26 mouse cellular contexts compared by ENCODE assay signal in genomic region chr10:76712500-76712899, GRCm38 (mm10). TPM values are rescaled to one million over a fixed set of nuclear protein-coding genes. Genes with fewer than 3 reads are reported as not detected.
"Had no signal": no experiment of that assay in that cellular context is flagged by ENCODE, and none has a peak within 500 bp of the region (broad histone marks: within the 10 kb centered on the region; RNA-seq: fewer than 3 reads in every experiment).

No protein-coding gene starts in this region.

- H3K27me3 ChIP-seq: heart, embryonic 13.5 days; heart, embryonic 15.5 days; hindbrain, embryonic 12.5 days; intestine, embryonic 15.5 days; limb, embryonic 12.5 days; liver, embryonic 13.5 days; liver, embryonic 15.5 days had no signal

- H3K36me3 ChIP-seq: hindbrain, embryonic 12.5 days; liver, embryonic 13.5 days; liver, embryonic 15.5 days had no signal

- DNase-seq: gastrocnemius, adult 2 months; gastrocnemius, postnatal 10 days; gastrocnemius, postnatal 25 days; heart, adult 2 months; heart, postnatal 14 days; heart, postnatal 36 days; kidney, postnatal 14 days; liver, embryonic 13.5 days; liver, postnatal 0 days had no signal

- ATAC-seq: forebrain, embryonic 16.5 days; hindbrain, embryonic 16.5 days; inflammation-experienced regulatory T-cells, adult 6 months; intestine, embryonic 15.5 days; intestine, postnatal 0 days; liver, postnatal 0 days had no signal

- H3K4me3 ChIP-seq: gastrocnemius, adult 2 months; heart, adult 2 months; heart, embryonic 13.5 days; heart, embryonic 15.5 days; hindbrain, embryonic 10.5 days; hindbrain, embryonic 12.5 days; intestine, embryonic 15.5 days; layer of hippocampus, adult 2 months; left cerebral cortex, adult 2 months; limb, embryonic 10.5 days; limb, embryonic 12.5 days; liver, embryonic 13.5 days; liver, embryonic 15.5 days had no signal

- H3K9ac ChIP-seq: heart, embryonic 13.5 days; heart, embryonic 15.5 days; hindbrain, embryonic 12.5 days; hindbrain, embryonic 14.5 days; intestine, embryonic 15.5 days; limb, embryonic 12.5 days; liver, embryonic 13.5 days; liver, embryonic 15.5 days; liver, postnatal 0 days had no signal

- H3K27ac ChIP-seq: gastrocnemius, adult 2 months; heart, adult 2 months; heart, embryonic 13.5 days; heart, embryonic 15.5 days; hindbrain, embryonic 10.5 days; hindbrain, embryonic 12.5 days; hindbrain, embryonic 14.5 days; intestine, embryonic 15.5 days; layer of hippocampus, adult 2 months; left cerebral cortex, adult 2 months; limb, embryonic 10.5 days; limb, embryonic 12.5 days; liver, embryonic 13.5 days; liver, embryonic 15.5 days had no signal

- H3K9me3 ChIP-seq: heart, embryonic 13.5 days; heart, embryonic 15.5 days; hindbrain, embryonic 10.5 days; hindbrain, embryonic 12.5 days; intestine, embryonic 15.5 days; limb, embryonic 10.5 days; limb, embryonic 12.5 days; liver, embryonic 13.5 days; liver, embryonic 15.5 days had no signal

- H3K4me2 ChIP-seq: heart, embryonic 11.5 days; heart, embryonic 13.5 days; heart, embryonic 15.5 days; hindbrain, embryonic 12.5 days; hindbrain, embryonic 14.5 days; intestine, embryonic 15.5 days; limb, embryonic 12.5 days; liver, embryonic 11.5 days; liver, embryonic 13.5 days; liver, embryonic 15.5 days had no signal

- H3K4me1 ChIP-seq: heart, embryonic 13.5 days; heart, embryonic 15.5 days; hindbrain, embryonic 12.5 days; intestine, embryonic 15.5 days; limb, embryonic 10.5 days; limb, embryonic 12.5 days; liver, embryonic 13.5 days; liver, embryonic 15.5 days had no signal

RNA-seq across cellular contexts. Expression of gene Col6a1, which starts 13.5 kb away (rescaled TPM):
- polyA plus RNA-seq: inflammation-experienced regulatory T-cells, adult 6 months had no signal
